Mouse (Mus musculus): ENCODE measurements around the gene Lancl3. TPM values are rescaled to one million over a fixed set of nuclear protein-coding genes. Genes with fewer than 3 reads are reported as not detected.

The Lancl3 gene
- polyA plus RNA-seq (2014; fragmentation: Nextera tagmentation; extraction: Ambion mirVana): 2.5 and 3.6 TPM in 2 replicates

DNA sequence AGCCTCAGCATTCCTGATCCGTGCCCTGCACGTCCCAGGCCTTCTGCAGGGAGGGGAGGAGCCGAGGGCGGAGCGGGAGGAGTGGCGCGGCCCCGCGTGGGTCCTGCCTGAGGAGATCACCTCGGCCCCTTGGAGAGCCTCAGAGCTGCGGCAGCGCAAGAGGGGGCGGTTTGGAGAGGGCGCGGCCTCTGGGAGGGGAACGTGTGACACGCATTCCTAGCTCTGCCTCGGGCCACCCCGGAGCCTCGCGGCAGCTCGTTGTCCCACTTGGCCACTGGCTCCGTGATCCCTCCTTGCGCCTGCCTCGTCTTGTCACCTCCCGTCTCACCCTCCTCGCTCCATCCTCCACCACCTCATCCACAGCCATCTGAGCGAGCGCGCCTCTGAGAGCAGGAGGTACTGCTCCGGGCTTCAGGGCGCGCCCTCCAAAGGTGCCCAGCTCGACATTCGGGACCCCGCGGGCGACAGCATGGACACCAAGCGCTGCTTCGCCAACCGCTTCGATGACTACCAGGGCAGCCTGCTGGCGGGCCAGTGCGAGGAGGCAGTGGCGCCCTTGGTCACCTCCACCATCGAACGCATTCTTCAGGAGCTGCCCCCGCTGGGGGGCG lies at the start of gene Lancl3:
TSS of gene Lancl3 (plus strand) at position 142 of the 611 bp plus-strand sequence.
- H3K27ac ChIP-seq (ENCODE audit: low read depth, low read length): no peak within 1 kb of the TSS

DNA sequence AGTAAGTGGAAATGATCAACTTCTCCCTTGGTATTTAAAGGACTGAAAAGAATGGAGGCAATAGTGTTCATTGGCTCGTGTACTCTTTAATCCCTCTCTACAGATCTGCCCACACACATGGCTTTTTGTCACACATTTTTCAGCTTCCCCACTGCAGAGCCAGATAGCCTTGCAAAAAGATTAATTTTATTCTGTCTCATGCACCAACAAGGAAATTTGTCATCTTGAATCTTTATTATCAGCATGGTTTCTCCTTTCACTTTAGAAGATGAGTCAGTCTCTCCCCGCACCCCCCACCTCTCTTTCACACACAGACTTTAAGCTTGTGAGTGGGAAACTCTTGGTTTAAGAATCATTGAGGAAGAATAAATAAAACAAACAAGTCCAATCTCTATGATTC lies 20.7 kb upstream of the Lancl3 start:
- no peak for ATAC-seq (ENCODE audit: low read depth)
- H3K4me2 ChIP-seq (ENCODE audit: low read depth, low read length): no peak overlapping the region
- no peaks in the 10 kb centered on the region for H3K9me3 ChIP-seq (ENCODE audit: control insufficient read depth, low read length)
- H3K9ac ChIP-seq (replicated peaks; ENCODE audit: low read depth, low read length): no peak overlapping the region
- 72% methylated on average over 2 of the region's 2 CpGs for WGBS
- no peak overlapping the region for H3K27ac ChIP-seq (ENCODE audit: low read depth, low read length)
- no peaks in the 10 kb centered on the region for H3K36me3 ChIP-seq (ENCODE audit: control insufficient read depth, insufficient read depth, low read length)
- no peaks in the 10 kb centered on the region for H3K4me1 ChIP-seq (ENCODE audit: control insufficient read depth, insufficient read depth, low read length)
- no peak overlapping the region for H3K4me3 ChIP-seq (ENCODE audit: low read depth, low read length)
- H3K27me3 ChIP-seq (ENCODE audit: control insufficient read depth, insufficient read depth, low read length): no peaks in the 10 kb centered on the region

More for the DNA sequence above, at the start of gene Lancl3:
- peak; percentile 76 for ATAC-seq (ENCODE audit: low read depth)
- no peaks in the 10 kb centered on the region for H3K36me3 ChIP-seq (ENCODE audit: control insufficient read depth, insufficient read depth, low read length)
- H3K4me1 ChIP-seq (ENCODE audit: control insufficient read depth, insufficient read depth, low read length): no peaks in the 10 kb centered on the region
- no peaks in the 10 kb centered on the region for H3K9me3 ChIP-seq (ENCODE audit: control insufficient read depth, low read length)
- peak within 1 kb of the TSS; percentile 61 for H3K4me2 ChIP-seq (ENCODE audit: low read depth, low read length)
- no peaks in the 10 kb centered on the region for H3K27me3 ChIP-seq (ENCODE audit: control insufficient read depth, insufficient read depth, low read length)
- peak within 1 kb of the TSS; percentile 36 for H3K4me3 ChIP-seq (ENCODE audit: low read depth, low read length)
- 15% methylated on average over 36 of the region's 49 CpGs for WGBS
- peak within 1 kb of the TSS; percentile 41; the same call in 1 of the 2 replicates for H3K9ac ChIP-seq (replicated peaks; ENCODE audit: low read depth, low read length)

DNA sequence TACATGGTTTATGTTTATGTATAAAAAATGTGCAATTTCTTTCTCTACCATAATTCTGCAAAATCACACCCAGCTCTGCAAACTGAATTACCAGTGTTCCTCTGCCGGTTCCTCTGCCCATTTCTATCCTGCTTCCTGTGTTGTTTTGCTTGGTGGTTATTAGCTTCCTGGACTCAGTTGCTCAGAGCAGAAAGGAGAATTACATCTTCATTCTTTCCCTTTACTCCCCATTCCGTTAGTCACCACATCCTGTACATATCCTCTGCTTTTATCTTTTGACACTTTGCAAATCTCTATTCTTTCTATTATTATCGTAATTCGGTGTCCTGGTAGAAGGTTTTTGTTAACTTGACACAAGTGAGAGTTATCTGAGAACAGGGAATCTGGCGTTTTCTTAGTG lies 18.1 kb upstream of the Lancl3 start:
- Histone ChIP-seq H3K9ac (replicated peaks; ENCODE audit: low read depth, low read length) (no peak overlapping the region), H3K27ac (ENCODE audit: low read depth, low read length) (no peak overlapping the region), H3K36me3 (ENCODE audit: control insufficient read depth, insufficient read depth, low read length) (no peaks in the 10 kb centered on the region), H3K4me1 (ENCODE audit: control insufficient read depth, insufficient read depth, low read length) (no peaks in the 10 kb centered on the region), H3K9me3 (ENCODE audit: control insufficient read depth, low read length) (no peaks in the 10 kb centered on the region), H3K27me3 (ENCODE audit: control insufficient read depth, insufficient read depth, low read length) (no peaks in the 10 kb centered on the region), H3K4me2 (ENCODE audit: low read depth, low read length) (no peak overlapping the region), H3K4me3 (ENCODE audit: low read depth, low read length) (no peak overlapping the region)
- WGBS: 53% methylated on average over 5 of the region's 5 CpGs
- no peak for ATAC-seq (ENCODE audit: low read depth)

DNA sequence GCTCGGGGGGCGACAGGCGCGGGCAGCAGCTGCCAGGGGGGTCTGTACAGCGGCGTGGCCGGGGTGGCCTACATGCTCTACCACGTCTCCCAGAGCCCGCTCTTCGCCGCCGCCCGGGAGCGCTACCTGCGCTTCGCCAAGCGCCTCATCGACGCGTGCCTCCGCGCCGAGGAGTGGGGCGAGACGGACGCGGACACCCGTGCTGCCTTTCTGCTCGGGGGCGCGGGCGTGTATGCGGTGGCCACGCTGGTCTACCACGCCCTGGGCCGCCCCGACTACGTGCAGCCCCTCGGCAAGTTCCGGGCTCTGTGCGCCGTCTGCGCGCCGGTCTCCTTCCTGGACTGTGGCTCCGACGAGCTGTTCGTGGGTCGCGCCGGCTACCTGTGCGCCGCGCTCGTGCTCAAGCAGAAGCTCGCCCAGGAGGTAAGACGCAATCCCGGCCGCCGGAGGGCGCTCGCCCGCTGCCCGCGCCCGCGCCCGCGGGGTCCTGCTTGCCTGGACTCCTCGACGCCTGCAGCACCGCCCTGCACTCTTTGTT lies 747 bp downstream of the Lancl3 start:
- WGBS: 27% methylated on average over 55 of the region's 72 CpGs
- no peak overlapping the region for H3K27ac ChIP-seq (ENCODE audit: low read depth, low read length)

DNA sequence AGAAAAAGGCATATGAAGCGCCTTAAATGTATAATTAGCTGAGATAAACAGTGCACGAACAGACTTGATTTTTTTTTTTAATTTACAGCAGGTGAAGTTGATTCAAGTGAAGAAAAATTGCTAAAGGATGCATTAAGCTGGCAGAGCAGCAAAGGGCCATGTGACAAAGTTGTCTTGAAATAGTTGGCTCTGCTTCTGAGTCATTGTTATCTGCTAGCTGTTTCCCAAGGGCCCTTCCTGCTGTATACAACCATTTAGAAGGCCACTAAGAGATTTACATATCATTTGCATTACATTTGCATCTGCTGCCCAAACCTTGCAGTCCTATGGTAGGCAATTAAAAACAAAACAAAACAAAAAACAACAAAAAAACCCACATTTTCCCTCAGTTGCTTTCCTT lies 2.3 kb downstream of the Lancl3 start:
- Histone ChIP-seq H3K4me3 (ENCODE audit: low read depth, low read length) (no peak overlapping the region), H3K4me2 (ENCODE audit: low read depth, low read length) (no peak overlapping the region), H3K36me3 (ENCODE audit: control insufficient read depth, insufficient read depth, low read length) (no peaks in the 10 kb centered on the region), H3K27me3 (ENCODE audit: control insufficient read depth, insufficient read depth, low read length) (no peaks in the 10 kb centered on the region), H3K9ac (replicated peaks; ENCODE audit: low read depth, low read length) (no peak overlapping the region), H3K27ac (ENCODE audit: low read depth, low read length) (no peak overlapping the region), H3K9me3 (ENCODE audit: control insufficient read depth, low read length) (no peaks in the 10 kb centered on the region), H3K4me1 (ENCODE audit: control insufficient read depth, insufficient read depth, low read length) (no peaks in the 10 kb centered on the region)
- WGBS: 54% methylated on average over 2 of the region's 2 CpGs
- ATAC-seq (ENCODE audit: low read depth): no peak

More for the DNA sequence above, 747 bp downstream of the Lancl3 start:
- Histone ChIP-seq H3K36me3 (ENCODE audit: control insufficient read depth, insufficient read depth, low read length) (no peaks in the 10 kb centered on the region), H3K4me3 (ENCODE audit: low read depth, low read length) (peak overlapping the region; percentile 36), H3K4me2 (ENCODE audit: low read depth, low read length) (peak overlapping the region; percentile 61), H3K9ac (replicated peaks; ENCODE audit: low read depth, low read length) (peak overlapping the region; percentile 41; the same call in 1 of the 2 replicates), H3K4me1 (ENCODE audit: control insufficient read depth, insufficient read depth, low read length) (no peaks in the 10 kb centered on the region), H3K9me3 (ENCODE audit: control insufficient read depth, low read length) (no peaks in the 10 kb centered on the region), H3K27me3 (ENCODE audit: control insufficient read depth, insufficient read depth, low read length) (no peaks in the 10 kb centered on the region)
- ATAC-seq (ENCODE audit: low read depth): peak; percentile 68

DNA sequence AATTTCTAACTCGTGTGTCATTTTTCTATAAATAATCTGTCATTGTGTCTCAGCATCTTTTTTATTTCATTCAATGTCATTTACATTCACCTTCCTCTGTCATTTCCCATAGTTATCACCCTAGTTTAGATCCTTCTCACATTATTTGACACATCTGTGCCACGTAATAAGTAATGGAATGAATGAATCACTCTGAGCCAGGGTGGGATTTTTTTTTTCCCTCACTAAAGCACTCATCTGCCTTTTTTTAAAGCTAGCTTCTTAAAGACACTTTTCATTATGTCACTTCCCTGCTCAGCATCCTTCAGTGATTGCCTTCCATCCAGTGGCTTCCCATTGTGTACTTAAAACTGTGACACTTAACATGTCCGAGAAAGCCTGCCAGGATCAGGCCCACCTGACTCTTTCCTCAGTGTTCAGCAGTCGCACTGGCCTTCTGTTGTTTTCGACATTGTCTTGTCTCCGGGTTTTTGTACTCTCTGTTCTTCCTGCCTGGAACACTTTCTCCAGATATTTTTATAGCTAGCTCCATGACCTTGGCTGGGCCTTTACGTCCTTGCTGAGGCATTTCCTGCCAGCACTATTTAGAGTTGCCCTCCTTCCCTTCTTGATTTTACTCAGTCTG lies 3.2 kb downstream of the Lancl3 start:
- Histone ChIP-seq H3K36me3 (ENCODE audit: control insufficient read depth, insufficient read depth, low read length) (no peaks in the 10 kb centered on the region), H3K4me3 (ENCODE audit: low read depth, low read length) (no peak overlapping the region)

DNA sequence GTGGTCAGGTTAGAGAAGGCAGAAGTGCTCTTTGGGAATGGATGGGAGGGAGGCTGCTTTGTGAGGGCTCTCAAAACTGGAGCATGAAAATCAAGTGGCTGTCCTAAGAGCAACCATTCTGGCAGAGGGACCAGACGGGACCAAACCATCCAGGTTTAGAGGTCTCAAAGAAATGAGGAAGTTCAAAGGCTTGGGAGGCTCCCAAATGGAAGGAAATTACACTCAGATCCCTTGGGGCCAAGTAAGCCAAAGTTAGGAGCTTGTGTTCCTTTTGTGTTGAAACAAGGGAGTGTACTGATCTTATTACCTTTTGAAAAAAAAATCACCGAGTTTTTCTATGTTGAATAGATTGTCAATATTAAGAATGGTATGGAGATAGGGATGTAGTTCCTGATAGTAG lies 5.4 kb downstream of the Lancl3 start:
- no peaks in the 10 kb centered on the region for H3K36me3 ChIP-seq (ENCODE audit: control insufficient read depth, insufficient read depth, low read length)
- no peak overlapping the region for H3K27ac ChIP-seq (ENCODE audit: low read depth, low read length)
- no peak overlapping the region for H3K9ac ChIP-seq (replicated peaks; ENCODE audit: low read depth, low read length)
- no peak overlapping the region for H3K4me2 ChIP-seq (ENCODE audit: low read depth, low read length)
- H3K27me3 ChIP-seq (ENCODE audit: control insufficient read depth, insufficient read depth, low read length): no peaks in the 10 kb centered on the region
- H3K4me3 ChIP-seq (ENCODE audit: low read depth, low read length): no peak overlapping the region
- ATAC-seq (ENCODE audit: low read depth): no peak
- no peaks in the 10 kb centered on the region for H3K4me1 ChIP-seq (ENCODE audit: control insufficient read depth, insufficient read depth, low read length)
- WGBS: 75% methylated on average over 2 of the region's 2 CpGs
- H3K9me3 ChIP-seq (ENCODE audit: control insufficient read depth, low read length): no peaks in the 10 kb centered on the region

More for the DNA sequence above, 3.2 kb downstream of the Lancl3 start:
- H3K9ac ChIP-seq (replicated peaks; ENCODE audit: low read depth, low read length): no peak overlapping the region
- H3K27ac ChIP-seq (ENCODE audit: low read depth, low read length): no peak overlapping the region
- ATAC-seq (ENCODE audit: low read depth): no peak
- no peak overlapping the region for H3K4me2 ChIP-seq (ENCODE audit: low read depth, low read length)
- no peaks in the 10 kb centered on the region for H3K9me3 ChIP-seq (ENCODE audit: control insufficient read depth, low read length)
- H3K4me1 ChIP-seq (ENCODE audit: control insufficient read depth, insufficient read depth, low read length): no peaks in the 10 kb centered on the region
- H3K27me3 ChIP-seq (ENCODE audit: control insufficient read depth, insufficient read depth, low read length): no peaks in the 10 kb centered on the region
- 39% methylated on average over 7 of the region's 7 CpGs for WGBS

DNA sequence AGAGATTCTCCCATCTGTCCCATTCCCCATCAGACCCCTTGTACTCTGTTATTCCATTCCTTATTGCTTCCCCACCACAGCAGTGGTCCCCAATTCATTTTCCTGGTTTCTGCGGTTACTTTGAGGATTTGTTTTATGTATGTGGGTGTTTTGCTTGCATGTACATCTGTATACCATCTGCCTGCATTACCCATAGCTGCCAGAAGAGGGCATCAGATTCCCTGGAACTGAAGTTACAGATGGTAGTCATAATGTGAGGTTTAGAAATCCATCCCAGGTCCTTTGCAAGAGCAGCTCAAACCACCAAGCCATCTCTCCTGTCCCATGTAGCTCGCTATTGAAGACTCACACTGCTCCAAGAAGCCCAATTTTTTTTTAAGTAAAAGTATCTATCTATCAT lies 16.5 kb downstream of the Lancl3 start:
- Histone ChIP-seq H3K9ac (replicated peaks; ENCODE audit: low read depth, low read length) (no peak overlapping the region), H3K27me3 (ENCODE audit: control insufficient read depth, insufficient read depth, low read length) (no peaks in the 10 kb centered on the region), H3K4me2 (ENCODE audit: low read depth, low read length) (no peak overlapping the region), H3K9me3 (ENCODE audit: control insufficient read depth, low read length) (no peaks in the 10 kb centered on the region), H3K27ac (ENCODE audit: low read depth, low read length) (no peak overlapping the region), H3K4me3 (ENCODE audit: low read depth, low read length) (no peak overlapping the region), H3K36me3 (ENCODE audit: control insufficient read depth, insufficient read depth, low read length) (no peaks in the 10 kb centered on the region), H3K4me1 (ENCODE audit: control insufficient read depth, insufficient read depth, low read length) (no peaks in the 10 kb centered on the region)
- ATAC-seq (ENCODE audit: low read depth): no peak
- 88% methylated on average over 2 of the region's 2 CpGs for WGBS

DNA sequence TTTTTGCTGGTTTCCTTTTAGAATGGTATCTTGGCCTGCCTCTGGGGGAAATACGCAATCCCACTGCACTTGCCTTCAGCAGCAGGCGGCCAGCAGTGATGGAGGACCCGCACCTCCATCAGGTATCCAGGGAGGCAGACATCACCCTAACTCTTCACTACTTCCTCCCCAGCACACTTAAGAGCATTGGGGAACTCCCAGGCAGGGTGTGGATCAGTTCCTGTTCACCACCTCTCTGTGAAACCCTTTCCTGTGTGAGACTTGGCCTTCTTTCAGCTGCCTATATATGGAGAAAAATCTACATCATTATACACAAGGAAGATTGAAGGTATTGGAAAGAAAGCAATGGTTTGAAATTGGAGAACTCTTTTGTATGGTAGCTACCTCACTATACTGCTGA lies 19.9 kb downstream of the Lancl3 start:
- Histone ChIP-seq H3K4me3 (ENCODE audit: low read depth, low read length) (no peak overlapping the region), H3K9me3 (ENCODE audit: control insufficient read depth, low read length) (no peaks in the 10 kb centered on the region), H3K9ac (replicated peaks; ENCODE audit: low read depth, low read length) (no peak overlapping the region), H3K4me1 (ENCODE audit: control insufficient read depth, insufficient read depth, low read length) (no peaks in the 10 kb centered on the region), H3K27ac (ENCODE audit: low read depth, low read length) (no peak overlapping the region), H3K4me2 (ENCODE audit: low read depth, low read length) (no peak overlapping the region), H3K27me3 (ENCODE audit: control insufficient read depth, insufficient read depth, low read length) (no peaks in the 10 kb centered on the region), H3K36me3 (ENCODE audit: control insufficient read depth, insufficient read depth, low read length) (no peaks in the 10 kb centered on the region)
- no peak for ATAC-seq (ENCODE audit: low read depth)
- 96% methylated on average over 3 of the region's 3 CpGs for WGBS

All from neural tube, embryonic 14.5 days (tissue).